Mouse (Mus musculus): Measurements from ENCODE around the gene Mthfd1l.

DNA sequence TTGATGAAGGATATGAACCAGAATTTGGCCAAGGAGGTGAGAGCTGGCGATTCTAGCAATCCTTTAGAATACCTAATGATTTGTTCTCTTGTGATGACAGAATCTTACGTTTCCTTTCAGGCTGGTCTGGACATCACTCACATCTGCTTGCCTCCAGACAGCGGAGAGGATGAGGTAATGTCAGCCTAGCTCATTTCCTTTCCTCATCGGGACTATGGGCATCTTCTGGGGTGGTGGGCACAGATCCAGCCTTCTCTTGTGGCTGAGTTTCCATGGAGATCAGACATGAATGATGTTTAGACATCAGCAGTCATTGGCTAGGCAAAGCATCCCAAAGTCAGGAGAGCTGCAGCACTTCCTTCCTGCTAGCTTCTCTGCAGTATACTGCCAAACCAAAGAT lies 7.3 kb downstream of the Mthfd1l start:
- no peak for TF ChIP-seq POLR2A (IDR thresholded peaks at IDR 0.05; ENCODE audit: extremely low read depth, insufficient read depth, low read length)
- no peak for TF ChIP-seq CTCF (IDR thresholded peaks at IDR 0.05; ENCODE audit: extremely low read depth, insufficient read depth, low read length)
